27 mouse cellular contexts compared by ENCODE assay signal in the genomic region with DNA sequence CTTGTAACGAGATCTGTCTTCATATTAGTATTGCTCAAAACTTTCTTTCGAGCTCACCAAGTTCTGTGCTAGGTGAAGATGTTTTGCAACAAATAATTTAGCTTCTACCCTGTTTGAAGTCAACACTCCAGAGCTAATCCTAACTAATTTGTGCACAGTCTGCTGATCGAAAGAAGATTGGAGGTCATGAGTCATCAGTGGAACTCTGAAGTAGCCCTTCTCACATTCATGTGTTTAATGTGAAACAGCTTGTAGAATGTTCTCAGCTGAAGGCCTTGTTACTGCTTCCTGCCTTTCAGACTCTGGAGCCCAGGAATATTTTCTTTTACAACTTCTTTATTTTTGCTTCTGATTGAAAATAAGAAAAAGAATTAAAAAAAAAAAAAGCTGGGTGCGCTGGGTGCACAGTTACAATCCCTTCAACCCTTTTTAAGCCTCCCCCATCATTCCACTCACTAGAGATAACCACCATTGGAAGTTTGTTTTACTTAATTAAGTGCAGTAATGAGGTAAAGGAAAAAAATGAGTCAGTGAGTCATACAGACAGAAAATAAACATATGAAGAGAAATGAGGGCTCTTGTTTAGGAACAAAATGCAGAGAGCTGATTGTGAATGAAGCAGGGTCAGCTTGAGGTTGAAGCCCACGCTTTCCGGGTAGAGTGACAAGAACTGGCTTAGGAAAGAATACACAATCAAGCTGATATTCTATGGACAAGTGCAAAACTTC. TPM values are rescaled to one million over a fixed set of nuclear protein-coding genes. Genes with fewer than 3 reads are reported as not detected.
DNase-seq lines count a peak whose midpoint lies in the region; ATAC-seq and TF ChIP-seq lines count a peak whose summit lies in the region.
"Had no signal": no experiment of that assay in that cellular context is flagged by ENCODE, and none has a peak within 500 bp of the region (broad histone marks: within the 10 kb centered on the region; RNA-seq: fewer than 3 reads in every experiment).

No protein-coding gene starts in this region.

- no peaks in the 10 kb centered on the region for H3K36me3 ChIP-seq in heart, embryonic 11.5 days (ENCODE audit: control insufficient read depth, insufficient read depth, low read length)
- no peaks in the 10 kb centered on the region for H3K36me3 ChIP-seq in heart, embryonic 12.5 days
- no peaks in the 10 kb centered on the region for H3K36me3 ChIP-seq in lung, embryonic 14.5 days (ENCODE audit: insufficient read depth)
- H3K36me3 ChIP-seq: embryonic facial prominence, embryonic 10.5 days; forebrain, embryonic 10.5 days; G1E; heart, embryonic 15.5 days; hindbrain, embryonic 12.5 days; limb, embryonic 10.5 days; liver, embryonic 15.5 days had no signal

- no peak for TF ChIP-seq POLR2A in lung, adult 2 months (IDR thresholded peaks at IDR 0.05; ENCODE audit: borderline replicate concordance, extremely low read depth, low read depth, low read length)

- no peak overlapping the region for H3K4me2 ChIP-seq in heart, embryonic 11.5 days
- H3K4me2 ChIP-seq in heart, embryonic 12.5 days: no peak overlapping the region
- no peak overlapping the region for H3K4me2 ChIP-seq in lung, embryonic 14.5 days
- H3K4me2 ChIP-seq: heart, embryonic 15.5 days; hindbrain, embryonic 12.5 days; liver, embryonic 15.5 days; midbrain, embryonic 11.5 days had no signal

- TF ChIP-seq CTCF in lung, embryonic 14.5 days (IDR thresholded peaks at IDR 0.05; ENCODE audit: low read depth): no peak
- TF ChIP-seq CTCF in lung, adult 2 months (IDR thresholded peaks at IDR 0.05; ENCODE audit: insufficient read depth, low read length): no peak

- no peak for ATAC-seq in heart, embryonic 11.5 days (replicated peaks; ENCODE audit: insufficient number of reproducible peaks, low FRiP score, low TSS enrichment)
- ATAC-seq in heart, embryonic 12.5 days (ENCODE audit: insufficient number of reproducible peaks, low FRiP score): no peak; the same call in 1 of the 2 replicates
- peak; percentile 47; the same call in 1 of the 2 replicates for ATAC-seq in lung, embryonic 14.5 days (ENCODE audit: insufficient read depth)
- ATAC-seq in inflammation-experienced regulatory T-cells, adult 6 months: peak; percentile 51
- ATAC-seq: forebrain, embryonic 16.5 days had no signal

- 0 out of 2 replicates have a peak overlapping the region, but pooled peaks have one; percentile 46 for H3K27ac ChIP-seq in heart, embryonic 11.5 days (ENCODE audit: low read depth, low read length)
- H3K27ac ChIP-seq in heart, embryonic 12.5 days (ENCODE audit: poor library complexity, severe bottlenecking): no peak overlapping the region
- no peak overlapping the region; the same call in 1 of the 2 replicates for H3K27ac ChIP-seq in lung, embryonic 14.5 days (ENCODE audit: low read depth)
- H3K27ac ChIP-seq: embryonic facial prominence, embryonic 10.5 days; forebrain, embryonic 10.5 days; heart, embryonic 15.5 days; hindbrain, embryonic 12.5 days; limb, embryonic 10.5 days; liver, embryonic 15.5 days; stomach, postnatal 0 days had no signal

- no peaks in the 10 kb centered on the region for H3K9me3 ChIP-seq in heart, embryonic 11.5 days (replicated peaks; ENCODE audit: control insufficient read depth, low read length)
- H3K9me3 ChIP-seq in heart, embryonic 12.5 days (replicated peaks): no peaks in the 10 kb centered on the region
- H3K9me3 ChIP-seq in lung, embryonic 14.5 days (ENCODE audit: low read depth, low read length): no peaks in the 10 kb centered on the region
- H3K9me3 ChIP-seq: embryonic facial prominence, embryonic 10.5 days; forebrain, embryonic 10.5 days; G1E; heart, embryonic 15.5 days; hindbrain, embryonic 12.5 days; limb, embryonic 10.5 days; liver, embryonic 15.5 days had no signal

- no peaks in the 10 kb centered on the region for H3K27me3 ChIP-seq in heart, embryonic 11.5 days (ENCODE audit: control insufficient read depth, insufficient read depth, low read length)
- no peaks in the 10 kb centered on the region for H3K27me3 ChIP-seq in heart, embryonic 12.5 days (replicated peaks)
- no peaks in the 10 kb centered on the region for H3K27me3 ChIP-seq in lung, embryonic 14.5 days (ENCODE audit: insufficient read depth, low read length)
- H3K27me3 ChIP-seq: heart, embryonic 15.5 days; hindbrain, embryonic 12.5 days; liver, embryonic 15.5 days had no signal

- no peaks in the 10 kb centered on the region for H3K4me1 ChIP-seq in heart, embryonic 11.5 days (ENCODE audit: control insufficient read depth, insufficient read depth, low read length)
- 0 out of 2 replicates have a peak, but pooled peaks cover 2% of the 10 kb centered on the region for H3K4me1 ChIP-seq in heart, embryonic 12.5 days (replicated peaks)
- no peaks in the 10 kb centered on the region for H3K4me1 ChIP-seq in lung, embryonic 14.5 days (ENCODE audit: insufficient read depth)
- no peaks in the 10 kb centered on the region; the same call in 1 of the 2 replicates for H3K4me1 ChIP-seq in lung, adult 2 months (ENCODE audit: control insufficient read depth, insufficient read depth, low read length)
- H3K4me1 ChIP-seq: embryonic facial prominence, embryonic 10.5 days; forebrain, embryonic 10.5 days; heart, embryonic 15.5 days; hindbrain, embryonic 12.5 days; limb, embryonic 10.5 days; liver, embryonic 15.5 days had no signal

- DNase-seq in lung, embryonic 14.5 days: peak; percentile 49
- DNase-seq in lung, adult 2 months: no peak
- DNase-seq in MN1 (ENCODE audit: low spot score): peak; percentile 35
- no peak for DNase-seq in neural tube, embryonic 10.5 days (ENCODE audit: extremely low spot score, low spot score)
- DNase-seq in right cerebral cortex, adult 18-20 months: no peak
- DNase-seq: cerebellum, adult 11 months; cerebellum, postnatal 10 days; gastrocnemius, postnatal 10 days; kidney, adult 11 months; kidney, postnatal 10 days; liver; right cerebral cortex, postnatal 14 days; thymus, adult 2 months; thymus, postnatal 4 days had no signal

- no peak overlapping the region for H3K4me3 ChIP-seq in heart, embryonic 11.5 days (ENCODE audit: low read depth, low read length)
- H3K4me3 ChIP-seq in heart, embryonic 12.5 days: no peak overlapping the region
- no peak overlapping the region for H3K4me3 ChIP-seq in lung, embryonic 14.5 days (ENCODE audit: low read depth, low read length)
- no peak overlapping the region for H3K4me3 ChIP-seq in lung, adult 2 months (replicated peaks; ENCODE audit: extremely low read depth, low read depth, low read length)
- H3K4me3 ChIP-seq: embryonic facial prominence, embryonic 10.5 days; forebrain, embryonic 10.5 days; heart, embryonic 15.5 days; hindbrain, embryonic 12.5 days; limb, embryonic 10.5 days; liver, embryonic 15.5 days had no signal

- H3K9ac ChIP-seq in heart, embryonic 11.5 days (ENCODE audit: low read depth, low read length): no peak overlapping the region
- H3K9ac ChIP-seq in heart, embryonic 12.5 days: no peak overlapping the region
- no peak overlapping the region for H3K9ac ChIP-seq in lung, embryonic 14.5 days
- H3K9ac ChIP-seq: heart, embryonic 15.5 days; hindbrain, embryonic 12.5 days; liver, embryonic 15.5 days had no signal

- 66% methylated on average over 6 of the region's 6 CpGs for whole genome bisulfite sequencing in heart, embryonic 11.5 days (ENCODE audit: insufficient replicate concordance)
- 66% methylated on average over 6 of the region's 6 CpGs for WGBS in heart, embryonic 12.5 days
- WGBS in lung, embryonic 14.5 days: 42% methylated on average over 6 of the region's 6 CpGs
- 48% methylated on average over 6 of the region's 6 CpGs for WGBS in lung, adult 2 months

RNA-seq across cellular contexts. Expression of a gene that starts 23.0 kb away (rescaled TPM):
- polyA plus RNA-seq in heart, embryonic 11.5 days (2014; fragmentation: Nextera tagmentation; extraction: Ambion mirVana): 50.8 and 58.4 TPM in 2 replicates
- polyA plus RNA-seq in heart, embryonic 12.5 days (2016; fragmentation: Nextera tagmentation; extraction: Ambion mirVana): 47.9 and 52.6 TPM in 2 replicates
- 59.1 and 65.1 TPM in 2 replicates for polyA plus RNA-seq in lung, embryonic 14.5 days (2014; fragmentation: Nextera tagmentation; extraction: Ambion mirVana)
- polyA plus RNA-seq in lung, adult 2 months (2012; rRNA removed): 77.9 and 84.9 TPM in 2 replicates
- 10 to 100 TPM; 20.5 to 28.0 (median 24.7) TPM for polyA plus RNA-seq in inflammation-experienced regulatory T-cells, adult 6 months (2017; shearing (Covaris generic))

RNA-seq across cellular contexts. Expression of a gene that starts 57.9 kb away (rescaled TPM):
- polyA plus RNA-seq in heart, embryonic 11.5 days (2014; fragmentation: Nextera tagmentation; extraction: Ambion mirVana): 0.73 and 0.94 TPM in 2 replicates
- 0.40 and 1.6 TPM in 2 replicates for polyA plus RNA-seq in heart, embryonic 12.5 days (2016; fragmentation: Nextera tagmentation; extraction: Ambion mirVana)
- 1.5 and 1.7 TPM in 2 replicates for polyA plus RNA-seq in lung, embryonic 14.5 days (2014; fragmentation: Nextera tagmentation; extraction: Ambion mirVana)
- 0.45 and 0.71 TPM in 2 replicates for polyA plus RNA-seq in lung, adult 2 months (2012; rRNA removed)
- not detected for polyA plus RNA-seq in inflammation-experienced regulatory T-cells, adult 6 months (2017; shearing (Covaris generic))
- polyA plus RNA-seq: G1E had no signal

Comparison
In these comparisons a context has a peak if more than half of its experiments do, and no peak if none do; other contexts are left out.
1. DNase-seq: peak in lung, embryonic 14.5 days (single experiment) and MN1 (single experiment); none in lung, adult 2 months (single experiment), neural tube, embryonic 10.5 days (single experiment) and right cerebral cortex, adult 18-20 months (single experiment).
2. ATAC-seq: peak in lung, embryonic 14.5 days (single experiment) and inflammation-experienced regulatory T-cells, adult 6 months (single experiment); none in heart, embryonic 11.5 days (single experiment) and heart, embryonic 12.5 days (single experiment).